Mouse (Mus musculus): ENCODE data around the gene Prelid3b. TPM values are rescaled to one million over a fixed set of nuclear protein-coding genes. Genes with fewer than 3 reads are reported as not detected.

Gene Prelid3b
- polyA plus RNA-seq (2015; fragmentation: Nextera tagmentation; extraction: Ambion mirVana) = 108 and 113 TPM in 2 replicates

DNA sequence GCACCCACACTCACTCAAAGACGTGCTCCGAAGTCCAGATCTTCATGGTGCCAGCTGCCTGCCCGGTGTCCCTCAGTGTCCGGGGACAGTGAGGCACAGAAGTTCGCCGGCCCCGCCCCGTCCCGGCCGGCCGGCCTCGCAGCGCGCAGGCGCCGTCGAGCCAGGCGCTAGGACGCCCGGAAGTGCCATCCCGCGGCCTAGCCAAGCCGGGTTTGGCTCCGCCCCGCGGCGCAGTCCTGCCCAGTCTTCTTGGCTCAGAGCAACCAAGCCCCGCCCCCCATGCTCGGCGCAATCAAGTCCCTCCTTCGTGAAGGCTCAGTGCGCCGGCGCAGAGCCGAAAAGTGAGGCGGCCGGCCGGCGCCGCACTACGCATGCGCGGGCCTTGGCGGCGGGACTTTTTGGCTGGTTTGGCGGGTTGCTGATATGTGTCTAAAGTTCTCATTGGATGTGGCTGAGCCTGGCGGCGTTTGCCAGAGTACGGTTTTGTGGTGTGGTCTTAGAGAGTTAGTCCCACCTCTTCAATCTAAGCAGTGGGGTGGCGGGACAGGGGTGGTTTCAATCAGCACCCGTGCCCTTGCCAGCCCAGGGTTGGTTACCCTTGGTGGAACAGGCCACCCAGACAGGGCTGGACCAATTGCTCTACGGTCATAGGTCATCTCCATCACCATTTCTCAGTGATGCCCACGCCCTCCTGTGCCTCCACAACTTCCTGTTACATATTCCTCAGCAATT is at the start of gene Prelid3b:
Prelid3b (minus strand) TSS at position 264 of the 732 bp plus-strand sequence.
- peak; percentile 99 for ATAC-seq (replicated peaks)
- peak within 1 kb of the TSS; percentile 42; the same call in 1 of the 2 replicates for H3K27ac ChIP-seq
- peak within 1 kb of the TSS; percentile 68 for H3K9ac ChIP-seq
- no peaks in the 10 kb centered on the region for H3K9me3 ChIP-seq
- no peaks in the 10 kb centered on the region for H3K36me3 ChIP-seq (replicated peaks)
- peaks cover 12% of the 10 kb centered on the region for H3K4me1 ChIP-seq
- no peaks in the 10 kb centered on the region for H3K27me3 ChIP-seq (replicated peaks)
- H3K4me2 ChIP-seq = peak within 1 kb of the TSS; percentile 82
- peak within 1 kb of the TSS; percentile 81 for H3K4me3 ChIP-seq
- WGBS = under 1% methylated on average over 52 of the region's 53 CpGs

DNA sequence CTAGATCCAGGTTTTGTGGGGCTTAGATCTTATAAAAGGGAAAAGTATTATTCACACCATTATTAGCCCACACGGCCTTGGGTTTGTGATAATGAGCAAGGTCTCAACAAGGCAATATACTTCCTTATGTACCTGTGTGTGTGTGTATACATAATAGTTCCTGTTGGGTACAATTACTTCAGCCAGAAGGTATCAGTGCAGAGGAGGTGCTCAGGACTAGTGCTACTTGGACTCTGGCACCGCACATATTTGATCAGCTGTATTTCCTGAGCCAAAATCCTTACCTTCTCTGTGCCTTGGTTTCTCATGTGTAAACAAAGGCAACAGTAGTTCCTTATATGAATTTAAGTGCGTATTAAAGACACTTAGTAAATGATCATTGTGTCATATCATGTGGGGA is 49.3 kb upstream of the Prelid3b start:
- no peak overlapping the region for H3K9ac ChIP-seq
- no peak overlapping the region for H3K27ac ChIP-seq
- no peaks in the 10 kb centered on the region for H3K27me3 ChIP-seq (replicated peaks)
- no peaks in the 10 kb centered on the region for H3K36me3 ChIP-seq (replicated peaks)
- H3K9me3 ChIP-seq = no peaks in the 10 kb centered on the region
- no peaks in the 10 kb centered on the region for H3K4me1 ChIP-seq
- 89% methylated on average over 3 of the region's 3 CpGs for WGBS
- no peak overlapping the region for H3K4me3 ChIP-seq
- ATAC-seq (replicated peaks) = no peak
- H3K4me2 ChIP-seq = no peak overlapping the region

DNA sequence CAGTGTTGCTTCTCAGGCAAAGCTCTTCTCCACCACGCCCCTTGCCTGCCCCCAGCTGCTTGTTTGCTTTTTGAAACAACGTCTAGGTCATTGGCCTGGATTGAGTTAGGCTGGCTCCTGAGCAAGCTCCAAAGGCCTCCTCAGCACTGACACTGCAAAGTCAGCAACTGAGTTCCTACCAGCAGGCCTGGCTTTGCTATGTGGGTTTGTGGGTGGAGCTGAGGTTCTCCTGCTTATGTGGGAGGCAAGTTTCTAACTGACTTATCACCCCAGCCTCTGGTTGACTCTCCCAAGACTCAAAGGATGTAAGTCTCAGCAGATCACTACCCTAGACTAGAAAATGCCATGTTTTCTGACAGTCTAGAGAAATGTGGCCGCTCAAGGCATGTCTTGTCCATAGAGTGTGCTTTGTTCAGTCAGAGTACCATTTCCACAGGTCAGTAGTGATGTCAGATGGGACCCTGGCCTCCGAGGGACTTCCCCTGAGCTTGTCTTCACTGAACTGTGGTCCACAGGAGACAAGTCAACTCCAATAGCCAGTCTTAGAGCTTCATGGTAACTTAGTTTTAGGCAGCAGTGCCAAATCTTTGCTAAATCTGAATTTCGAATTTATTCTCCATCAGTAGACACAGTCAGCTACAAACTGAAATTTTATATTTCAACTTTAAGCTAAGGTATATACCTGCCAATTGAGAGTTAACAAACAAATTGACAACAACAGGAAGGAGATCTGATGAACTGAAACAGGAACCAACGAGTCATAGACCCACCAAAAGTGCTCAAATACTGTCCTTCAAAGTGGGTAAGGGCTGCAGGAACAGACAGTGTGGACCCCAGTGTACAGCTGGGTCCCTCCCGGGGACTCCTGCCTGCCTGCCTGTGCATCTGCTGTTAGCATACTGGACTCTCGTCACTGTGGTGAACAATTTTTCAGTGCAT is 44.5 kb upstream of the Prelid3b start:
- Histone ChIP-seq H3K9me3 (no peaks in the 10 kb centered on the region), H3K27ac (no peak overlapping the region), H3K4me2 (no peak overlapping the region), H3K4me3 (no peak overlapping the region), H3K4me1 (no peaks in the 10 kb centered on the region), H3K36me3 (replicated peaks) (no peaks in the 10 kb centered on the region), H3K27me3 (replicated peaks) (no peaks in the 10 kb centered on the region), H3K9ac (no peak overlapping the region)
- ATAC-seq (replicated peaks) = no peak
- 71% methylated on average over 8 of the region's 8 CpGs for WGBS

DNA sequence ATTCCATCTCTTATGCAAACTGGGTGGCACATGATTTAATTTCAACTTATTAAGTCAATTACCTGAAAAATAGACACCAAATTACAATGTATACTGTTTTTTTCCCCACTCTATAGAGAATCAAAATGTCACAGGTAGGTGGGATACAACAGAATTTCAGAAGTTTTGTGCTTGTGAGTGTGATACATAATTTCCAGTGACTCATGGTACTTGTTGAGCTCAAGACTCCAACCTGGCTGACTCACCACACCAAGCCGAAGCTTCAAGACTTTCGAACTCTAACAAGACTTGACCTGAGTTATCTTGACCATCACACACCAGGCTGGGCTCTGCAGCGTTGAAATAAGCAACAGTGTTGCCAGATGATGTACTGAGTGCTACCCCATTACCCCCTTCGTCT is 42.0 kb upstream of the Prelid3b start:
- no peak overlapping the region for H3K4me2 ChIP-seq
- no peak overlapping the region for H3K27ac ChIP-seq
- 92% methylated on average over 4 of the region's 4 CpGs for WGBS
- no peak for ATAC-seq (replicated peaks)
- H3K4me1 ChIP-seq = no peaks in the 10 kb centered on the region
- H3K36me3 ChIP-seq (replicated peaks) = no peaks in the 10 kb centered on the region
- no peak overlapping the region for H3K9ac ChIP-seq
- H3K27me3 ChIP-seq (replicated peaks) = no peaks in the 10 kb centered on the region
- no peaks in the 10 kb centered on the region for H3K9me3 ChIP-seq
- no peak overlapping the region for H3K4me3 ChIP-seq

DNA sequence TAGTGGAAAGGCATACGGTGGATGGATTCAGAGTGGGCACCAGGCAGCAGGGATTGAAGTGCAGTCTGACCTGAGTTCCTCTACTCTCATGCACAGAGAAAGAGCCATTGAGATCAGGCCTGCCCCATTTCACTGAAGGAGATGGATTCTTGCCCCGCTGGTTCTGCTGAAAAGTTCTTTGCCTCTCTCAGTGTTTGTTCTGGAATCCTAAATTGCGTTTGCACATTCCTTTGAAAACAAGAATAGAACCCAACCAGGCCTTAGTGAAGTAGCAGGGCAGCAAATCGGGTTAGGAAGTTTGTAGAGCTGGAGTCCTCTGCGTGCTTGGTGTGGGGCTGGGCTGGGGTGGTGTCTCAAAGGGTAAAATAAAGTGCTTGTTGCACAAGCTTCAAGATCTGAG is 40.9 kb upstream of the Prelid3b start:
- Histone ChIP-seq H3K36me3 (replicated peaks) (no peaks in the 10 kb centered on the region), H3K27me3 (replicated peaks) (no peaks in the 10 kb centered on the region), H3K4me3 (no peak overlapping the region), H3K4me1 (no peaks in the 10 kb centered on the region), H3K27ac (no peak overlapping the region), H3K9ac (no peak overlapping the region), H3K4me2 (no peak overlapping the region), H3K9me3 (no peaks in the 10 kb centered on the region)
- no peak for ATAC-seq (replicated peaks)
- WGBS = 69% methylated on average over 5 of the region's 5 CpGs

DNA sequence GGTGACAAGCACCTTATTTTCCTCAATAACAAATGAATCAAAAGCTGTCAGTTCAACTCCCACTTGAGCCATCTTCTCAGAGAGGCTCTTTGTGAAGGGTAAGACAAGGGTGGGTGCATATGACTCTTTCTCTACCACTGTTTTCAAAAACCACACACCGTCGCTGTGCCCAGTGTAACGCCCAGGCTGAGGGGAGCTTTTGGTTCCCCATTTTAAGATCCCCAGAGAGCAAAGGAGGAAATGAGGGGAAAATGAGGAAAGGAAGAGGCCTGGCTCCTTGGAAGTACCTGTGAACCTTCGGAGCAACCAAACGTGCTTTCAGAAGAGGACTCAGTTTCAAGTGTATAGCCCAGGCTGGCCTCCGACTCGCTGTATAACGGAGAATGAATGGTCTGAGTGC is 36.9 kb upstream of the Prelid3b start:
- no peak overlapping the region for H3K27ac ChIP-seq
- WGBS = 94% methylated on average over 8 of the region's 8 CpGs

DNA sequence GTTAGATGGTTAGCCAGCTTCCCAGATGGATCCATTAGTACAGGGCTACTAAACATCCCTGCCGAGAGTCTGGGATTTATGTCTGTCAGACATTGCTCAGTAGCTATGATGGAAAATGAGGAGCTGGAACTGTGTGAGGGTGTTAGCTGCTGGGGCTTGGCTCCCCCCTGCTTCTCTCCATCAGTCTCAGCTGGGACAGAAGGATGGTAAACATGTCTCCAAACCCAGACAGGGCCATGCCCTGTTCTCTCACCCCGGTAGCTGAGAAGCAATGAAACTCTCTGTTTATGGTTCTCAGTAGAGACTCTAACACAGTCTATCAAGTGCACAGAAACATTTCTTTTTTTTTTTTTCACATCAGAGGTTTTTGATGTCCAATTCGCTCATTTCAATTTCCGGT is 35.1 kb upstream of the Prelid3b start:
- no peaks in the 10 kb centered on the region for H3K4me1 ChIP-seq
- H3K9me3 ChIP-seq = no peaks in the 10 kb centered on the region
- H3K9ac ChIP-seq = no peak overlapping the region
- no peak overlapping the region for H3K27ac ChIP-seq
- WGBS = 90% methylated on average over 4 of the region's 4 CpGs
- H3K4me2 ChIP-seq = no peak overlapping the region
- no peak for ATAC-seq (replicated peaks)
- H3K4me3 ChIP-seq = no peak overlapping the region
- H3K27me3 ChIP-seq (replicated peaks) = no peaks in the 10 kb centered on the region
- no peaks in the 10 kb centered on the region for H3K36me3 ChIP-seq (replicated peaks)

More for the DNA sequence above, 36.9 kb upstream of the Prelid3b start:
- Histone ChIP-seq H3K4me3 (no peak overlapping the region), H3K9ac (no peak overlapping the region), H3K36me3 (replicated peaks) (no peaks in the 10 kb centered on the region), H3K4me2 (no peak overlapping the region), H3K9me3 (no peaks in the 10 kb centered on the region), H3K27me3 (replicated peaks) (no peaks in the 10 kb centered on the region), H3K4me1 (no peaks in the 10 kb centered on the region)
- ATAC-seq (replicated peaks) = no peak

DNA sequence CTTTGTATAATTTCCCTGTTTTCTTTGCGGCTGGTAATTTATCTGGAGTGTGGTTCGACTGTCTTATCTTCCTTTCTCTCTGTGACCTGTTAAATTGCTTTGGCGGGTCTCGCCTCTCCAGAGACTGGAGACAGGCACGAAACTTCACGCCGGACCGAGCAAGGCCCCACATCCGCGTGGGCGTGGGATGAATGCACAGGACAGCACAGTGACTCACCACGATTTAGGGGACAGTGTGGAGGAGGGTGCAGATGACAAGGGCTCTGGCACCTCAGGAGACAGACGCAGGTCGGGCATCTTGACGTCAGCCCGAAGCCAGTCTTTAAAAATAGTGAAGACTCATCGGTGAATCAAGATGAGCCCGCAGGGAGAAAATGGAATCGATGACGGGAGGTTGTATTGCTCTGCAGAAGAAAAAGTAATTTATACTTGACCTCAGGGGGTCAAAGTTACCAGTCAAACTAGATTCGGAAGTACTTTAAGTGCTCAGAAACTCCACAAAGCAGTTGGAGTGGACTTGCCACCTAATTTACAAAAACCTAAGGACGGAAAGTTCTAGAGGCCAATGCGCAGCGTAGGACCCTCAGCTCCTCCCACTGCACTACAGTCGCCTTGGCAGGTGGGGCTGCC is 30.1 kb upstream of the Prelid3b start:
- Histone ChIP-seq H3K4me3 (no peak overlapping the region), H3K4me2 (no peak overlapping the region), H3K27ac (no peak overlapping the region), H3K27me3 (replicated peaks) (no peaks in the 10 kb centered on the region), H3K9ac (no peak overlapping the region), H3K9me3 (no peaks in the 10 kb centered on the region), H3K4me1 (peaks cover 7% of the 10 kb centered on the region; the same call in 1 of the 2 replicates), H3K36me3 (replicated peaks) (no peaks in the 10 kb centered on the region)
- 70% methylated on average over 25 of the region's 25 CpGs for WGBS
- 0 out of 2 replicates have a peak, but pooled peaks have one; percentile 35 for ATAC-seq (replicated peaks)

DNA sequence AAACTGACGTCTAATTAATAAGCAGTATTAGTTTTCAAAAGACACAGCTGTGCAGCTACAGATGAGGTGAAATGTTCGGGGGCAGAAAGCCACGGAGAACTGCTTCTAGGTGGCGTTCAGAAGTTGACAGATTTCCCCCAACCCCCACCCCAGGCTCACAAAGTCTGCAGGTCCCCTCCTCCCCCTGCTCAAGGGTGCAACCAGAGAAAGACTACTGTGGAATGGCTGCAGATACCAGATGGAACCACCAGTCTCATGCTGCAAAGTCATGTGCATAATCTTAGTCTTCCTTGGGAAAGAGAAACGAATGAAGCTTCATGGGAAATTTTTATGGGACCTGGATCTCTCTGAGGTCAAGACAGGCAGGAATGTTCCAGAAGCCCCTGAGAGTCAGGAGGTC is 29.4 kb upstream of the Prelid3b start:
- Histone ChIP-seq H3K4me1 (peaks cover 7% of the 10 kb centered on the region; the same call in 1 of the 2 replicates), H3K36me3 (replicated peaks) (no peaks in the 10 kb centered on the region), H3K9me3 (no peaks in the 10 kb centered on the region), H3K27ac (no peak overlapping the region), H3K4me3 (no peak overlapping the region), H3K27me3 (replicated peaks) (no peaks in the 10 kb centered on the region), H3K9ac (no peak overlapping the region), H3K4me2 (no peak overlapping the region; the same call in 1 of the 2 replicates)
- WGBS = 56% methylated on average over 5 of the region's 5 CpGs
- ATAC-seq (replicated peaks) = 0 out of 2 replicates have a peak, but pooled peaks have one; percentile 24

DNA sequence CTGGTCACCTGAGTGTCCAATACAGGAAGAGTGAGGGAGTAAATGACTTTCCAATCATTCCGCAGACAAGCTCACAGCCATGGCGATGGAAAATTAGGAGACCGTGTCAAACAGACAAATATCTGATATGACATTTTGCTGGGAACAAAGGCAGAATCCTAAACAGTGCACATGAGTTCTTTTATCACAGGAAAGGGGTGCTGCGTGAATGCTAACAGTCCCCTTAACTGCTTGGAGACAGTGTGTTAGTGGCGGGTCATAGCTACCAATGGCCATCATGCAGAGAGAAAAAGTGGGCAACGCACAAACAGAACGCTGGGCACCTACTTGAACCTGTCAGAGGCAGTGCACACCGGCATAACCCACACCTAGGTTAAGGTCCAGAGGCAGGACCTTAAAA is 28.6 kb upstream of the Prelid3b start:
- peak; percentile 70 for ATAC-seq (replicated peaks)
- Histone ChIP-seq H3K27me3 (replicated peaks) (no peaks in the 10 kb centered on the region), H3K27ac (no peak overlapping the region), H3K36me3 (replicated peaks) (no peaks in the 10 kb centered on the region), H3K9me3 (no peaks in the 10 kb centered on the region), H3K9ac (no peak overlapping the region), H3K4me1 (peaks cover 7% of the 10 kb centered on the region; the same call in 1 of the 2 replicates), H3K4me2 (no peak overlapping the region), H3K4me3 (no peak overlapping the region)
- WGBS = 75% methylated on average over 8 of the region's 8 CpGs

DNA sequence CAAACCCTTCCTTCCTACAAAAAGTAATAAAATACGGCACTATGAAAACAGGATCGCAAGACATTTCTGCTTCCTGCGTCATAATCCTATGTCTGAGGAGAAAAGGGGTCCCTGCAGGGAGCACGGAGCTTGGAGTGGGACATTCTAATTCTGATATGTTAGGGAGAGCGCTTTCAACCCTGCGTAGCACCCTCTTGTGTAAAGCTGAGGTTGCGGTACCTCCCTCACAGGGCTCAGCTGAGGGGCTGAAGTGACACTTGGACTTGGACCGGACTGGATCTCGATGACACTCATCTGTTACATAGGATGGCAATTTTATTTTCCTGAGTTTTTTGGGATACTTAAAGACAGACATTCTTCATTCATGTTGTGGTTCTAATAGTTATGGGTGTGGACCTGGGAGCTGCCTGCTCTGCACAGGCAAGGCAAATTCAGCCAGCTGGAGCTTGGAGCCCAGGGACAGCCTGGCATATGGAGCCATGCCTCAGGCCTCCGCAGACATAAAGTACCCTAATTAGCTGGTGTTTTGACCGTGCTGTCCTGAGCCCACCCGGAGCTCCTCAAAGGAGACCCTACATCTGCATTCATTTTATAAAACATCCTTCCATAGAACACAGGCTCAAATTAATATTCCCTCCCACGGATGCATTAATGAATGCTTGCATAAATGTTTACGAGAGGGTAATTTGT is 28.1 kb upstream of the Prelid3b start:
- Histone ChIP-seq H3K4me3 (no peak overlapping the region), H3K4me1 (peaks cover 7% of the 10 kb centered on the region; the same call in 1 of the 2 replicates), H3K4me2 (no peak overlapping the region), H3K36me3 (replicated peaks) (no peaks in the 10 kb centered on the region), H3K27ac (no peak overlapping the region), H3K27me3 (replicated peaks) (no peaks in the 10 kb centered on the region), H3K9me3 (no peaks in the 10 kb centered on the region), H3K9ac (no peak overlapping the region)
- ATAC-seq (replicated peaks) = peak; percentile 72
- 67% methylated on average over 14 of the region's 14 CpGs for WGBS
